Mouse (Mus musculus) embryonic facial prominence, embryonic 12.5 days (tissue): ENCODE data around the gene Tacc2. TPM values are rescaled to one million over a fixed set of nuclear protein-coding genes. Genes with fewer than 3 reads are reported as not detected.
"Not testable (repeated sequence)": the region's sequence is repeated elsewhere in the genome, so short reads cannot be mapped to it uniquely, and the experiment has no call there.

ENCODE experiments used
- ATAC-seq: fragments of 200-750 bp; cut with Nextera tagmentation; 2 replicates; pipeline ENCODE4 v1.8.0; 2017; ENCODE audit not compliant: insufficient number of reproducible peaks, insufficient read depth, low FRiP score, low TSS enrichment
- H3K27ac ChIP-seq: fragments of 300-500 bp; sonication (generic); 2 replicates; pipeline ENCODE4 v1.5.1; 2016; ENCODE audit warnings: mild to moderate bottlenecking
- H3K27me3 ChIP-seq: fragments of 300-500 bp; sonication (generic); 2 replicates; pipeline ENCODE4 v1.6.1; 2016; ENCODE audit warnings: mild to moderate bottlenecking, moderate library complexity
- H3K36me3 ChIP-seq: fragments of 300-500 bp; sonication (generic); 2 replicates; pipeline ENCODE4 v1.6.1; 2016; ENCODE audit warnings: mild to moderate bottlenecking
- H3K4me1 ChIP-seq: fragments of 300-500 bp; sonication (generic); 2 replicates; pipeline ENCODE4 v1.6.1; 2016
- H3K4me2 ChIP-seq: fragments of 300-500 bp; sonication (generic); replicated peaks from 2 replicates; pipeline ENCODE4 v1.6.1; 2016; ENCODE audit warnings: mild to moderate bottlenecking, moderate library complexity
- H3K4me3 ChIP-seq: fragments of 300-500 bp; sonication (generic); 2 replicates; pipeline ENCODE4 v1.5.1; 2016; ENCODE audit warnings: mild to moderate bottlenecking
- H3K9ac ChIP-seq: fragments of 300-500 bp; sonication (generic); 2 replicates; pipeline ENCODE4 v1.6.1; 2016; ENCODE audit warnings: mild to moderate bottlenecking, moderate library complexity
- H3K9me3 ChIP-seq: fragments of 300-500 bp; sonication (generic); 2 replicates; pipeline ENCODE4 v1.6.1; 2016; ENCODE audit warnings: mild to moderate bottlenecking, moderate library complexity
- WGBS: fragments of 180-500 bp; shearing (Covaris S2); methylation state at CpG from one replicate; pipeline ENCODE4 v1.1.7; 2016; 5-methylcytosine and 5-hydroxymethylcytosine counted together
- polyA plus RNA-seq: library from polyadenylated mRNA; unstranded; fragments of >200 nt; fragmentation: Nextera tagmentation; extraction: Ambion mirVana; gene quantifications from 2 replicates; pipeline ENCODE4 v1.2.1, GENCODE M21; 2016

The Tacc2 gene
- polyA plus RNA-seq, 1 experiment from 2014 or later, result 53.2 TPM

DNA sequence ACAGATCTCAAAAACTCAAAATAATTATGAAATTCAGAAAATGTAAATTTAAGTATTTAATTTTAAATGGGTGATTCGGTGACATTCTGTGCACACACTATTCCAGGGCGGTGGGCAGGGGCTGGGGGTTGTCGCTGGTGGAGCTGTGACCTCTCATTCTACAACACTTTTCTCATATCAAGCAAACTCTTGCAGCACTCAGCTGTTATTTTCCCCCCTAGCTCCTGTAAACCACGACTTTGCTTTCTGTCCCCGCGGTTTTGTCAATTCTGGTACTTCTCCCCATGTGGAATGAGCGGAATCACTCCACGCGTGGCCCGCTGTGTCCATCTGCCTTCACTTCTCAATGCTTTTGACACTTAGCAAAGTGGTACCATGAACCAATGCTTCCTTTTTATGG lies 3.5 kb upstream of the Tacc2 start:
- Histone ChIP-seq H3K27ac (no peak overlapping the region), H3K9ac (no peak overlapping the region), H3K4me1 (peaks cover 15% of the 10 kb centered on the region), H3K36me3 (no peaks in the 10 kb centered on the region), H3K4me2 (no peak overlapping the region), H3K27me3 (no peaks in the 10 kb centered on the region), H3K9me3 (no peaks in the 10 kb centered on the region), H3K4me3 (no peak overlapping the region)
- WGBS, result 95% methylated on average over 10 of the region's 10 CpGs
- no peak for ATAC-seq

DNA sequence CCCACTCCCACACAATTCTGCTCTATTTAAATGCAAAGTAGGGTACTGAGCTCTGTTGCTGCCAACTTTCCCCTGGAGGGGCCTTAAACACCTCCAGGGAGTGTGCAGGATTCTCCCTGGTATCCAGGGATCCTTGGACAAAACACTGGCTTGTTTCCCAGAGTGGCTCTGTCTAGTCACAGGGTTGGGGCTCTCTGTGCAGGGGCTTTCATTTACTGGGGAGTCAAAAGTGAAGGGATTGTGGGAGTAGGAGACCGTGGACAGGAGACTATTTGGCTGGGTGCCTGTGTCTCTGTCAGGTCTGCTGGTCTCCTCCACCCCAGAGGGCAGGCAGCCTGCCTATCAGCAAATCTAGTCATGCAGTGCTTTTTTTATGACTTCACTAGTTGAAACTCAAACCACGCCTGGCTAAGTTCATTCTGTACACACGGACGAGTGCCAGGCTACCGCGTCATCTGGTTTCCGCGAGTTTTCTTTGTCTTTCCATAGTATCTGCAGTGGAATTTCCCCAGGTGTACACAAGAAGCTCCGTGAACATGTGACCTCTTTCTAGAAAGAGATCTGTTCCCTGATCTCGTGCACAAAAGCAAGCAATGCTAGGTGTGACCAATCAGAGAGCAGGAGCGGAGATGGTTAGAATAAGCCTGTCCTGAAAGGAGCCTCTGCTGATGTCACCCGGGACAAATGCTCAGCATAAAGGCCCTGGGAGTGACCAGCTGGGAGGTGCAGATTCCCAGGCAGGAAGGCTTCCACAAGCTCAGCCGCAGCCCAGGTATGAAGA lies 2.8 kb upstream of the Tacc2 start:
- no peak for ATAC-seq
- Histone ChIP-seq H3K4me3 (no peak overlapping the region), H3K36me3 (no peaks in the 10 kb centered on the region), H3K4me1 (peaks cover 15% of the 10 kb centered on the region), H3K27me3 (no peaks in the 10 kb centered on the region), H3K9me3 (no peaks in the 10 kb centered on the region), H3K27ac (peak overlapping the region; percentile 38; the same call in 1 of the 2 replicates), H3K4me2 (no peak overlapping the region), H3K9ac (no peak overlapping the region)
- WGBS, result 56% methylated on average over 13 of the region's 13 CpGs

GRCm38 (mm10) chr7:130576981-130577380 lies 257 bp upstream of the Tacc2 start:
- peak overlapping the region; percentile 68 for H3K27ac ChIP-seq
- no peaks in the 10 kb centered on the region for H3K9me3 ChIP-seq
- H3K27me3 ChIP-seq, result no peaks in the 10 kb centered on the region
- H3K4me2 ChIP-seq, result peak overlapping the region; percentile 35
- H3K4me1 ChIP-seq, result peaks cover 15% of the 10 kb centered on the region
- H3K4me3 ChIP-seq, result no peak overlapping the region
- no peaks in the 10 kb centered on the region for H3K36me3 ChIP-seq
- peak overlapping the region; percentile 4; the same call in 1 of the 2 replicates for H3K9ac ChIP-seq
- ATAC-seq, result no peak
- 26% methylated on average over 10 of the region's 10 CpGs for WGBS

DNA sequence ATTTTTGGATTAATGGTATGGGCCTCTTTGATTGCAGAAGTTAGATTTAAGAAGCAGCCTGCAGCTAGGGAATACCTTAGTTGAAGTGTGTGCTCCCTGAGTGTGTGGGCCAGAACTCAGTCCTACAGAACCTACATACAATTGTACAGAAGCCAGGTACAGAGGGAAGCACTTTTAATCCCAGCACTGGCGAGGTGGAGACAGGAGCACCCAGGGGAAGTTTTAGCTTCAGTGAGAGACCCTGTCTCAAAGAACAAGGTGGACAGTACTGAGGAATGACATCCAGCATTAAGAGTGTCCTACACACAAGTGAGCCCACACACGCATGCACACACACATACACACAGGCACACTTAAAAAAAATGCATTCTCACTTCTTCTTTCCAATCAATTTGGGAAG lies 828 bp downstream of the Tacc2 start:
- Histone ChIP-seq H3K9me3 (no peaks in the 10 kb centered on the region), H3K4me3 (no peak overlapping the region), H3K27me3 (no peaks in the 10 kb centered on the region), H3K9ac (no peak overlapping the region), H3K4me1 (peaks cover 15% of the 10 kb centered on the region), H3K36me3 (no peaks in the 10 kb centered on the region), H3K27ac (peak overlapping the region; percentile 19; the same call in 1 of the 2 replicates), H3K4me2 (no peak overlapping the region)
- WGBS, result 98% methylated on average over 2 of the region's 2 CpGs
- no peak for ATAC-seq

GRCm38 (mm10) chr7:130578607-130579006 lies 1.4 kb downstream of the Tacc2 start:
- Histone ChIP-seq H3K27ac (no peak overlapping the region), H3K4me1 (peaks cover 15% of the 10 kb centered on the region), H3K9ac (no peak overlapping the region), H3K4me2 (no peak overlapping the region), H3K27me3 (no peaks in the 10 kb centered on the region), H3K36me3 (no peaks in the 10 kb centered on the region), H3K9me3 (no peaks in the 10 kb centered on the region), H3K4me3 (no peak overlapping the region)
- 81% methylated on average over 5 of the region's 5 CpGs for WGBS
- no peak for ATAC-seq

GRCm38 (mm10) chr7:130586521-130587072 lies 9.4 kb downstream of the Tacc2 start:
- WGBS, result 85% methylated on average over 2 of the region's 2 CpGs
- Histone ChIP-seq H3K9ac (no peak overlapping the region), H3K27me3 (no peaks in the 10 kb centered on the region), H3K4me3 (no peak overlapping the region), H3K36me3 (no peaks in the 10 kb centered on the region), H3K4me2 (no peak overlapping the region), H3K9me3 (no peaks in the 10 kb centered on the region), H3K27ac (no peak overlapping the region), H3K4me1 (no peaks in the 10 kb centered on the region)
- no peak for ATAC-seq

GRCm38 (mm10) chr7:130590081-130590828 lies 13.0 kb downstream of the Tacc2 start:
- no peak for ATAC-seq
- Histone ChIP-seq H3K9me3 (no peaks in the 10 kb centered on the region), H3K4me1 (no peaks in the 10 kb centered on the region), H3K36me3 (no peaks in the 10 kb centered on the region), H3K4me3 (no peak overlapping the region), H3K27me3 (no peaks in the 10 kb centered on the region), H3K4me2 (no peak overlapping the region), H3K27ac (no peak overlapping the region), H3K9ac (no peak overlapping the region)
- 57% methylated on average over 13 of the region's 13 CpGs for WGBS

- Histone ChIP-seq H3K9ac (no peak overlapping the region), H3K4me1 (no peaks in the 10 kb centered on the region), H3K36me3 (no peaks in the 10 kb centered on the region), H3K27ac (no peak overlapping the region), H3K4me3 (no peak overlapping the region), H3K27me3 (no peaks in the 10 kb centered on the region), H3K4me2 (no peak overlapping the region), H3K9me3 (no peaks in the 10 kb centered on the region)
- no peak for ATAC-seq
- 71% methylated on average over 8 of the region's 8 CpGs for WGBS
Measured at GRCm38 (mm10) chr7:130590845-130591437, 13.7 kb downstream of the Tacc2 start.

DNA sequence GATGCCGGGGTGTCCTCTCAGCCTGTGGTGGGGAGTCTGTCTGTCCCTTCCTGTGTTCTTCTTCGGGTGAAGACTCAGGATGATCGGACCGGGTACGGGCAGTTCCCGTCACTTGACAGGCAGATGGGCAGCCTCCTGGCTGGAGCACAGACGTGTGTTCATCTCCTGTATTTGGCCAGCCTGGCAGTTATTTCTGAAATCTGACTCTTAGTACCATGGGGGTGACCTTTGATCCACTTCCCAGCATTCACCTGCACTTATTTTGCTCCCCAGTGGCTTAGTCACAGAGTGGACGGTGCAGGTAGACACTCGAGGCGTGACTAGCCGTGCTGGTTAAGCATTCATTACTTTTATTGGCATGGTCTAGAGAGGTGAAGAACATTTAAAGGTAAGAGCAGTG lies 15.7 kb downstream of the Tacc2 start:
- no CpG with 5 or more reads among the region's 11 CpGs for WGBS
- H3K4me2 ChIP-seq, H3K27me3 ChIP-seq, H3K27ac ChIP-seq, H3K4me1 ChIP-seq, H3K9me3 ChIP-seq, H3K9ac ChIP-seq, ATAC-seq, H3K36me3 ChIP-seq, H3K4me3 ChIP-seq: not testable (repeated sequence)

DNA sequence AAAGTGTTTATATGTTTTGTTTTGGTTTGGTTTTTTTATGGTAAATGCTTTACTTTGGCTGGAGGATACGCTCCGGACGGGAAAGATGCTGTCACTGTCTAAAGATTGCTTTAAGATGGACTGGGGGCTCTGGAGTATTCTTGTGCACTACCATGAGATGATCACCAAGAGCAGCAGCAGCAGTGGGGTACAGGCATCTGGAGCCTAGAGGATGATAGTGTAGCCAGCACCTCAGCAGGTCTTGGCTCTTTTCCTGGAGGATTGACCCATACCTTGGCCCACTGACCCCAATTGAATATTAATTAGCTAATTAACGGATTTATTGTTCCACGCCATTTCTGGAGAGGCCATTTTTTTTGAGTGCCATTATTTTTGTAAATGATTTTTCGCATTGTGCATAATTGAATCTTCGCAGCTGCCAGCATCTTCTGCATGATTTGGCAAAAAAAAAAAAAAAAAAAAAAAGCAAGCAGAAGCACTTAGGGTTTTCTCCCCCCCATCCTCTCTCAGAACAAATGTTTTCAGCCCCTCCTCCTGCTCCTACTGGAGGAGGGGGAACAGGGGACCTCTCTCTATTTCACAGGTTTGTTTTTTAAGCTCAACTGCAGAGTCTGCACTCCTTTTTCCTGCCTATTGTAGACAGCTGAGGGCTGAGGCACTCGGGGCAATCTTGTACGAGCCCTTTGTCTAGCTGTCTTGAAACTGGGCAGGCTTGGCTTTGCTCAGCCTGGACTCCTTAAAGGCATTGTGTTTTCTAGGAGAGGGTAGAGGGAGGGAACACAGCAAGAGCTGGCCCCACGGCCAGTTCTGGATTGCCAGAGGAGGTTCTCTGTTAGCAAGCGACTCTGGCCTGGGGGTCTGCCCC lies 16.4 kb downstream of the Tacc2 start:
- not testable (repeated sequence) for H3K4me2 ChIP-seq, H3K4me3 ChIP-seq, H3K9ac ChIP-seq, H3K27ac ChIP-seq, H3K4me1 ChIP-seq, H3K36me3 ChIP-seq, H3K9me3 ChIP-seq, H3K27me3 ChIP-seq
- ATAC-seq, result peak; percentile 43; the same call in 1 of the 2 replicates
- 58% methylated on average over 8 of the region's 11 CpGs for WGBS
